Mouse (Mus musculus) myocyte (in vitro differentiated cells): ENCODE measurements at regions not wholly inside any gene's neighbourhood (a gene's known extent, or its start where the extent isn't known, plus 50 kb on each side); places are given as distances from the start of the nearest gene placed in this dataset.

Experiments
- H3K27me3 ChIP-seq: one replicate; pipeline ENCODE4 v1.6.1; 2011; ENCODE audit not compliant: control insufficient read depth, insufficient read depth, insufficient read length
- H3K36me3 ChIP-seq: one replicate; pipeline ENCODE4 v1.6.1; 2011; ENCODE audit not compliant: control insufficient read depth, insufficient read depth
- H3K4me2 ChIP-seq: one replicate; pipeline ENCODE4 v1.6.1; 2011; ENCODE audit warnings: low read depth, control low read depth
- H3K4me3 ChIP-seq: one replicate; pipeline ENCODE4 v1.5.1; 2011; ENCODE audit warnings: mild to moderate bottlenecking, control low read depth, moderate library complexity
- H3K79me2 ChIP-seq: one replicate; pipeline ENCODE4 v1.6.1; 2011; ENCODE audit not compliant: control insufficient read depth, insufficient read depth
- H3ac ChIP-seq: one replicate; pipeline ENCODE4 v1.6.1; 2011; ENCODE audit not compliant: control insufficient read depth, insufficient read length
- CEBPB ChIP-seq: IDR thresholded peaks from 2 replicates; pipeline ENCODE4 v1.6.1; 2011; ENCODE audit warnings: mild to moderate bottlenecking, moderate library complexity; ENCODE audit not compliant: poor library complexity, insufficient read depth, severe bottlenecking
- E2F4 ChIP-seq: IDR thresholded peaks from one replicate; pipeline ENCODE4 v1.6.1; 2011; ENCODE audit warnings: mild to moderate bottlenecking, control low read depth, moderate library complexity; ENCODE audit not compliant: insufficient read depth
- MAX ChIP-seq: IDR thresholded peaks from one replicate; pipeline ENCODE4 v1.6.1; 2011; ENCODE audit warnings: low read depth, mild to moderate bottlenecking, control low read depth
- MYOD1 ChIP-seq, 3 experiments: IDR thresholded peaks; one replicate each; pipeline ENCODE4 v1.6.1; 2011; ENCODE audit warnings: control low read depth in 2 of 3, low read depth in 2 of 3, mild to moderate bottlenecking in 2 of 3, moderate library complexity in 1 of 3; ENCODE audit not compliant: insufficient read length in 2 of 3, control insufficient read depth in 1 of 3
- MYOG ChIP-seq, 3 experiments: IDR thresholded peaks; one replicate each; pipeline ENCODE4 v1.6.1; 2011; ENCODE audit warnings: control low read depth in 2 of 3, low read depth in 2 of 3, mild to moderate bottlenecking in 2 of 3; ENCODE audit not compliant: insufficient read length in 2 of 3, control insufficient read depth in 1 of 3, insufficient read depth in 1 of 3
- POLR2A ChIP-seq: IDR thresholded peaks from one replicate; pipeline ENCODE4 v1.6.1; 2011; ENCODE audit warnings: low read depth, mild to moderate bottlenecking, control low read depth, moderate library complexity; ENCODE audit not compliant: insufficient read length
- POLR2AphosphoS2 ChIP-seq: IDR thresholded peaks from one replicate; pipeline ENCODE4 v1.6.1; 2011; ENCODE audit warnings: low read depth, control low read depth; ENCODE audit not compliant: insufficient read length
- REST ChIP-seq: IDR thresholded peaks from one replicate; pipeline ENCODE4 v1.6.1; 2011; ENCODE audit warnings: mild to moderate bottlenecking, control low read depth, moderate library complexity; ENCODE audit not compliant: insufficient read depth, insufficient read length
- SRF ChIP-seq: IDR thresholded peaks from one replicate; pipeline ENCODE4 v1.6.1; 2011; ENCODE audit warnings: low read depth; ENCODE audit not compliant: control insufficient read depth, insufficient read length
- TCF12 ChIP-seq: IDR thresholded peaks from one replicate; pipeline ENCODE4 v1.6.1; 2011; ENCODE audit warnings: mild to moderate bottlenecking, control low read depth; ENCODE audit not compliant: poor library complexity, insufficient read depth, severe bottlenecking
- TCF3 ChIP-seq: IDR thresholded peaks from one replicate; pipeline ENCODE4 v1.6.1; 2011; ENCODE audit warnings: low read depth, control low read depth; ENCODE audit not compliant: insufficient read length
- USF1 ChIP-seq: IDR thresholded peaks from one replicate; pipeline ENCODE4 v1.6.1; 2011; ENCODE audit warnings: low read depth, mild to moderate bottlenecking, control low read depth, moderate library complexity

DNA sequence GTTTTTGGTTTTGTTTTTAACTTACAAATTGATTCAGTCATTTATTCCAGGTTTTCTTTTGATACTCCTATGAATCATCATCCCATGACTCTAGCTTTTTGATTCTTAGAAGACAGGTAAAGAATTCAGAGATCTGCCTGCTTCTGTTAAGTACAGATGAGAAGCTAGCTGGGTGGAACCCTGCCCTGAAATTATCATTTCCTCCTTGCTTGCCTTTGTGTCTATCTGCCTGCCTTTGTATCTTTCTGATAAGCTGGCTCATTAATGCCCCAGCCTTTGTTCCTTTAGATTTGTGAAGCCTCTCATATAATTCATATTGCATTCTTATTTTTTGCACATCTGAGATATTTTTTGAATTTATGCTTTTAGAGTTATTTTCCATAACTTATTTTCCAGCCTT is 167.6 kb upstream of the Gm49339 start:
- H3ac ChIP-seq = no peak overlapping the region
- TF ChIP-seq TCF12 (no peak), USF1 (no peak), REST (no peak), POLR2A (no peak), SRF (no peak), MAX (no peak), TCF3 (no peak), CEBPB (no peak), E2F4 (no peak), MYOG (IDR thresholded peaks at IDR 0.05; ENCODE audit: control insufficient read depth in 1 of 3, insufficient read depth in 1 of 3, insufficient read length in 2 of 3, low read depth in 2 of 3) (no peak), POLR2AphosphoS2 (no peak)
- H3K36me3 ChIP-seq = no peaks in the 10 kb centered on the region
- no peaks in the 10 kb centered on the region for H3K27me3 ChIP-seq
- H3K79me2 ChIP-seq = no peaks in the 10 kb centered on the region
- H3K4me2 ChIP-seq = no peak overlapping the region
- no peak overlapping the region for H3K4me3 ChIP-seq

- H3K27me3 ChIP-seq = no peaks in the 10 kb centered on the region
- no peak overlapping the region for H3K4me3 ChIP-seq
- no peaks in the 10 kb centered on the region for H3K79me2 ChIP-seq
- H3K36me3 ChIP-seq = no peaks in the 10 kb centered on the region
- no peak overlapping the region for H3K4me2 ChIP-seq
- no peak overlapping the region for H3ac ChIP-seq
- TF ChIP-seq E2F4 (no peak), MYOD1 (IDR thresholded peaks at IDR 0.05; ENCODE audit: control insufficient read depth in 1 of 3, insufficient read length in 2 of 3, low read depth in 2 of 3) (no peak), USF1 (no peak), MYOG (IDR thresholded peaks at IDR 0.05; ENCODE audit: control insufficient read depth in 1 of 3, insufficient read depth in 1 of 3, insufficient read length in 2 of 3, low read depth in 2 of 3) (no peak), TCF12 (no peak), REST (no peak), TCF3 (no peak), POLR2AphosphoS2 (no peak), MAX (no peak), SRF (no peak), CEBPB (no peak), POLR2A (no peak)
Observed at GRCm38 (mm10) chr10:51320207-51320606, 160.2 kb upstream of the Gm49339 start.

DNA sequence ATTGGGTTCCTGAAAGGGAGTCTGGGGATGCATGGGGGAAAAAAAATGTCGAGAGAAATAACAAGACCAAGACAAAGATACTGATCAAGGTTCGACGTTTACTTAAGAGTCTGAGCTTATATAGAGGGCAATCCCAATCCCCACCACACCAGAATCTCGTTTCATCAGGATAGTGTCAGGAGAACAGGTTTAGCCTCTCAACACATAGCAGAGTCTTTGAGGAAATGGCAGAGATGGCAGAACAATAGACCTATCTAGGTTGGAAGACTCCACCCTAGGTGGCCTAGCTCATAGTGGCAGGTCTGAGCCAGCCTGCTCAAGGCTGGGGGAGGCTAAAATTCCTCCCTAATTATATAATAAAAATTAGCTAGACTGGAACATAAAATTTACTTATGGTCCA is 151.6 kb upstream of the Gm49339 start:
- TF ChIP-seq USF1 (no peak), REST (no peak), POLR2AphosphoS2 (no peak), POLR2A (no peak), E2F4 (no peak), MYOD1 (IDR thresholded peaks at IDR 0.05; ENCODE audit: control insufficient read depth in 1 of 3, insufficient read length in 2 of 3, low read depth in 2 of 3) (no peak), TCF12 (no peak), MYOG (IDR thresholded peaks at IDR 0.05; ENCODE audit: control insufficient read depth in 1 of 3, insufficient read depth in 1 of 3, insufficient read length in 2 of 3, low read depth in 2 of 3) (no peak), MAX (no peak), SRF (no peak), TCF3 (no peak)
- no peaks in the 10 kb centered on the region for H3K36me3 ChIP-seq
- H3K79me2 ChIP-seq = no peaks in the 10 kb centered on the region
- no peak overlapping the region for H3K4me2 ChIP-seq
- no peak overlapping the region for H3ac ChIP-seq
- H3K4me3 ChIP-seq = no peak overlapping the region
- H3K27me3 ChIP-seq = no peaks in the 10 kb centered on the region

- Histone ChIP-seq H3K79me2 (no peaks in the 10 kb centered on the region), H3ac (no peak overlapping the region), H3K27me3 (no peaks in the 10 kb centered on the region), H3K4me2 (no peak overlapping the region), H3K4me3 (no peak overlapping the region), H3K36me3 (no peaks in the 10 kb centered on the region)
- TF ChIP-seq TCF12 = no peak
- no peak for TF ChIP-seq MYOD1 (IDR thresholded peaks at IDR 0.05; ENCODE audit: control insufficient read depth in 1 of 3, insufficient read length in 2 of 3, low read depth in 2 of 3)
Observed at GRCm38 (mm10) chr10:51329386-51329785, 151.0 kb upstream of the Gm49339 start.
